Mouse (Mus musculus) thymus, adult 2 months (tissue): ENCODE data around the gene Smok3a. TPM values are rescaled to one million over a fixed set of nuclear protein-coding genes. Genes with fewer than 3 reads are reported as not detected.

Experiments used
- DNase-seq: peaks from one replicate; pipeline ENCODE4 v3.0.0; 2021
- H3K27ac ChIP-seq: fragments of 200-500 bp; 2 replicates; pipeline ENCODE4 v1.5.1; 2012; ENCODE audit warnings: low read length, control low read depth; ENCODE audit not compliant: control insufficient read depth, insufficient read depth
- H3K27me3 ChIP-seq: fragments of 200-500 bp; 2 replicates; pipeline ENCODE4 v1.6.1; 2012; ENCODE audit warnings: mild to moderate bottlenecking, low read length, moderate library complexity, mixed read lengths; ENCODE audit not compliant: control insufficient read depth, insufficient read depth
- H3K36me3 ChIP-seq: fragments of 200-500 bp; 2 replicates; pipeline ENCODE4 v1.6.1; 2012; ENCODE audit warnings: mild to moderate bottlenecking, low read length, moderate library complexity; ENCODE audit not compliant: control insufficient read depth, insufficient read depth
- H3K4me1 ChIP-seq: fragments of 200-500 bp; replicated peaks from 2 replicates; pipeline ENCODE4 v1.6.1; 2012; ENCODE audit warnings: low read length; ENCODE audit not compliant: control insufficient read depth, insufficient read depth
- H3K4me3 ChIP-seq: fragments of 200-500 bp; 2 replicates; pipeline ENCODE4 v1.5.1; 2012; ENCODE audit warnings: mild to moderate bottlenecking, low read length, control low read depth, moderate library complexity; ENCODE audit not compliant: control insufficient read depth, insufficient read depth
- CTCF ChIP-seq: fragments of 200-500 bp; IDR thresholded peaks from 2 replicates; pipeline ENCODE4 v1.5.1; 2012; ENCODE audit warnings: mild to moderate bottlenecking, control low read depth, low read length, moderate library complexity, borderline replicate concordance; ENCODE audit not compliant: control insufficient read depth, poor library complexity, insufficient read depth; ENCODE audit errors: extremely low read depth
- POLR2A ChIP-seq: fragments of 200-500 bp; IDR thresholded peaks from 2 replicates; pipeline ENCODE4 v1.6.1; 2012; ENCODE audit warnings: mild to moderate bottlenecking, low read length, control low read depth, moderate library complexity; ENCODE audit not compliant: control insufficient read depth, poor library complexity, insufficient read depth; ENCODE audit errors: extremely low read depth
- WGBS: fragments of 180-500 bp; shearing (Covaris S2); methylation state at CpG from one replicate; pipeline ENCODE4 v1.1.7; 2018; 5-methylcytosine and 5-hydroxymethylcytosine counted together
- polyA plus RNA-seq: library from polyadenylated mRNA; depleted of rRNA; stranded (reverse); fragments of >200 nt; gene quantifications from 2 replicates; pipeline ENCODE4 v1.2.3, GENCODE M21; 2012; rRNA removed

Smok3a gene
- polyA plus RNA-seq, 1 experiment: not detected

DNA sequence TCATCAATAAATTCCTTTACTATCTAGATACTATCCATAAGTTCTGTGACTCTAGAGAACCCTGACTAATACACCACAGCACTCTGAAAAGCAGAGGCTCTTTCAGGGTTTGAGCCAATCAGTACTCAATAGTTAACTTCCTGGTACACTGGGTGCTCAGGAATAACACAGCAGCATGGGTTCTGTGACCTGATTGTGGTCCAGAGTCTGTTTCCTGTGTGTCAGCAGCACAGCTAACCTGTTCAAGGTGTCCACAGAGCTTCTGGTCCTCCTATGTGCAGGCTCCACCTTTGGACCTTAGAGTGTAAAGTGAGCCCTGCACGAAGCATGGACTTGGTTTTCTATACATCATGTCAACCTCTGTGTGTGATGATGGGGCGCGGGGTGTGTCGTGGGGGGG lies 52.7 kb downstream of the Smok3a start:
- H3K4me1 ChIP-seq: no peaks in the 10 kb centered on the region
- no peaks in the 10 kb centered on the region for H3K36me3 ChIP-seq
- H3K27ac ChIP-seq: no peak overlapping the region
- H3K4me3 ChIP-seq: no peak overlapping the region
- TF ChIP-seq CTCF (no peak), POLR2A (no peak)
- no peak for DNase-seq
- WGBS: 87% methylated on average over 4 of the region's 4 CpGs
- no peaks in the 10 kb centered on the region for H3K27me3 ChIP-seq

DNA sequence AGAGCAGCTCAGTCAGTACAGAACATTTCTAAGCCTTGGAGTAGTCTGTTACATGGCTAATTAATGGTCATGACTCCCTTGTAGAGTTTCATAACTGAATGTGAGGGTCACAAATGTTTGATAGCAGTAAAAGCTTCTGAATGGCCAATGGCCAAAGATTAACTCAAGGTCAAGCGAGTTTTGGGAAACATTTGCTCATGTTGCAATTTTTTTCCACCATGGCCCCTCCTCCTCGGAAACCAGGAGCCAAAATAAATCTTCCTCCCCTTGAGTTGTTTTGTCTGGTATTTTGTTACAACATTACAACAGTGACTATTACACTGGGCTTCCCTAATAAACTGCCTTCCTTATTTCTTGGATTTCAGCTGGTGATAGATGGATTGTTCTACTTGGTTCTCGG lies 54.6 kb downstream of the Smok3a start:
- DNase-seq: no peak
- no peaks in the 10 kb centered on the region for H3K4me1 ChIP-seq
- TF ChIP-seq POLR2A (no peak), CTCF (no peak)
- no peak overlapping the region for H3K4me3 ChIP-seq
- no peak overlapping the region for H3K27ac ChIP-seq
- no peaks in the 10 kb centered on the region for H3K27me3 ChIP-seq
- no peaks in the 10 kb centered on the region for H3K36me3 ChIP-seq
- 74% methylated on average over 3 of the region's 3 CpGs for WGBS

DNA sequence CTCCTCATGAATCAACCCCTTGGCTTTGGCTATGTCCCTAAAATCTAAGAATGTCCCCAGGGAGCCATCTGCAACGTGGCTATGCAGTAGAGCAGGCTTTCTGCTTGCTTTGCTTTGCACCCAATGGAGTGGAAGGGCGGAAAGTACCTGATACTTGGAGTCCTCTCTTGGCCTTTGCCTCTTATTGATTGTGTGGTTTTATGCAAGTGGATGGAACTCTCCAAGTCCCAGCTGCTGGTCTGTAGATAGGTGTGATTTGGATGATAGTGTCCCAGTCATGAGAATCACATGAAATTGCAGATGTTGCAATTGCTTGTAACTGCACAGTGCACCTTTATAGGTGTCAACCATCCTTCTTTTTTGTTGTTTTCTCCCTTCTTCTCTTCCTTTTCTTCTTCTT lies 55.1 kb downstream of the Smok3a start:
- no peak overlapping the region for H3K27ac ChIP-seq
- H3K4me3 ChIP-seq: no peak overlapping the region
- H3K36me3 ChIP-seq: no peaks in the 10 kb centered on the region
- WGBS: 59% methylated on average over 2 of the region's 2 CpGs
- no peak for DNase-seq
- H3K4me1 ChIP-seq: no peaks in the 10 kb centered on the region
- no peak for TF ChIP-seq POLR2A
- TF ChIP-seq CTCF: no peak
- H3K27me3 ChIP-seq: no peaks in the 10 kb centered on the region

DNA sequence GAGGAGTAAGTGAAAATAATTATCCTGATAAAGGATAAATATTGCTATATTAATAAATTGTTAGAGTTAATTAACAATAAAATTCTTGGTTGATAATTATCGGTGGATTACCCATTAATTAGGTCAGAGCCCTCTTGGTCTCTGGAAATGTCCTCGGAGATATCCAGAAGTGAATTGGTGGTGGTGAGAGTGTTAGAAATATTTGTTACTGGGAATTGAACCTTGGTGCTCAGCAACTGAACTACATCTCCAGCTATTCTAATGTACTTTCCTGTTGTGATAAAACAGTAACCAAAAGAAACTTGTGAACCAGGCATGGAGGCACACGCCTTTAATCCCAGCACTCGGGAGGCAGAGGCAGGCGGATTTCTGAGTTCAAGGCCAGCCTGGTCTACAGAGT lies 59.4 kb downstream of the Smok3a start:
- 95% methylated on average over 5 of the region's 5 CpGs for WGBS
- TF ChIP-seq CTCF: no peak
- TF ChIP-seq POLR2A: no peak
- no peak overlapping the region for H3K4me3 ChIP-seq
- no peak for DNase-seq
- no peaks in the 10 kb centered on the region for H3K27me3 ChIP-seq
- H3K27ac ChIP-seq: no peak overlapping the region
- no peaks in the 10 kb centered on the region for H3K36me3 ChIP-seq
- H3K4me1 ChIP-seq: no peaks in the 10 kb centered on the region

DNA sequence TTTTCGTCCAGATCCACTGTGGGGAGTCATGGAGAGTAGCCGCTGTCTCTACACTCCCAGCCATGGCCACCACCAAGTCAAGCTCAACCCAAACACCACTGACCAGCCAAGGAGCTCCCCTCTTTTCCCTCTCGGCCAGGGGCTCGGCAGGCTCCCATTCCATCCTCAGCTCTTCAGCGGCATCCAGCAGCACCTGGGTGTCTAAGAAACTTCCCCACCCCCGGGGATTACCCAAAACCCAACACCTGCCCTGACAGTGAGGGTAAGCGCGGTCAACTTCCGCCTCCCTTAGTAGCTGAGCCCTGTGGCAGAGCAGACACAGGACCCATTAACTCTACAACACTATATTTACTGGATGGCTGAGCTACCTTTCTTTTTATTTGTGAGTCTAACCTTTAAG lies 60.4 kb downstream of the Smok3a start:
- DNase-seq: no peak
- no peak overlapping the region for H3K4me3 ChIP-seq
- no peaks in the 10 kb centered on the region for H3K4me1 ChIP-seq
- no peak for TF ChIP-seq POLR2A
- TF ChIP-seq CTCF: no peak
- 83% methylated on average over 9 of the region's 9 CpGs for WGBS
- no peaks in the 10 kb centered on the region for H3K27me3 ChIP-seq
- H3K27ac ChIP-seq: no peak overlapping the region
- no peaks in the 10 kb centered on the region for H3K36me3 ChIP-seq

DNA sequence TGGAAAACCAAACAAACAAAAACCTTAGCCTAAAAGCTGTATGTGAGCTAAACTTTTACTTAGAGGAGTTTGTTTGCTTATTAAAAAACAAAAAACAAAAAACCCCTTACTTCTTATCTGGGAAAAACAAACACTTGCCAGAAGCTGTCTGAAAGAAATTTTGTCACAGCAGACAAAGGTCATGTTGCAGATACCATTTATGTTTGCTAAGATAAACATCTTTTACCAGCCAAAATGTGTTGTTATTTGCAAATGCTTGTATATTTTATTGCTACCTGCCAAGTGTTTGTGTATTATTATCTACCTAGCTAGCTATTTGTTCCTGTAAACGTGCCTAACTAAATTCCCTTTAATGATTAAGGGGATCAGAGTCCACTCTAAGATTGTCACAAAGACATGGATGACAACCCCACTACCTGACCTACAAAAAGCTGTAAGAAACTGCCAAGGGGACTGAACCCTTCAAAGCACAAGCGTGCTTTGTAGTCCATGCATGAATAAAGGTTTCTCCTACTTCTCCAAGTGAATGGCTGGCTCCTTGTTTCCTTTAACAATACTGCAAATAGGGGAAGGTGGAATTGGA lies 62.3 kb downstream of the Smok3a start:
- Histone ChIP-seq H3K36me3 (no peaks in the 10 kb centered on the region), H3K4me3 (no peak overlapping the region), H3K4me1 (no peaks in the 10 kb centered on the region), H3K27me3 (no peaks in the 10 kb centered on the region), H3K27ac (no peak overlapping the region)
- 71% methylated on average over 2 of the region's 2 CpGs for WGBS
- DNase-seq: no peak
- no peak for TF ChIP-seq CTCF
- no peak for TF ChIP-seq POLR2A

DNA sequence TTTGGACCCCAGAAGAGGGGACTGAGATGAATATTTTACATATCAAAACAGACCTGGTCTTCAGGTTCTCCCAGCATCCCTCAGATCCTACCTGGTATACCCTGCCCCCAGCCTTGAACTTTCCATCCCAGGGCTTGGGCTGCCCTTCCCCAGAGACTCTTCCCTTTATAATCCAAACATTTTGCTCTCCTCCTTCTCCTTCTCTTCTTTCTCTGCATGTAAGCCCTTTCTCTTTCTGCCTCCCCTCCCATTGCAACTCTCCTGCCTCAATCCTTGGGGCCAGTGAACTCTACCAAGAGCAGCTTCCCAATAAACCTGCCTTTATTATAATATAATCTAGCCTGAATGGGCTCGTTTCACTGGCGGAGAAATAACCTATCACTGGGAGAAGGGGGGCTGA lies 62.9 kb downstream of the Smok3a start:
- DNase-seq: no peak
- 96% methylated on average over 2 of the region's 2 CpGs for WGBS
- Histone ChIP-seq H3K36me3 (no peaks in the 10 kb centered on the region), H3K4me1 (no peaks in the 10 kb centered on the region), H3K4me3 (no peak overlapping the region), H3K27ac (no peak overlapping the region), H3K27me3 (no peaks in the 10 kb centered on the region)
- TF ChIP-seq CTCF (no peak), POLR2A (no peak)

Other genes starting within 250 kb of the Smok3a start
- gene Ppp1r35, start 242.4 kb upstream of the Smok3a start, polyA plus RNA-seq: 101 and 120 TPM in 2 replicates
- 81.9 and 87.5 TPM in 2 replicates for gene Mepce, start 233.6 kb upstream of the Smok3a start, polyA plus RNA-seq
- 4.6 TPM in 2 replicates for gene Zcwpw1, start 233.5 kb upstream of the Smok3a start, polyA plus RNA-seq
- gene Pilra, start 185.0 kb upstream of the Smok3a start, polyA plus RNA-seq: 7.2 and 13.5 TPM in 2 replicates
- 9.5 and 10.1 TPM in 2 replicates for gene Pilrb1, start 163.2 kb upstream of the Smok3a start, polyA plus RNA-seq
- 8.7 and 11.4 TPM in 2 replicates for gene Pilrb2, start 149.4 kb upstream of the Smok3a start, polyA plus RNA-seq
- 0.17 and 0.26 TPM in 2 replicates for gene Cyp3a13, start 99.6 kb upstream of the Smok3a start, polyA plus RNA-seq
- 0.03 and 0.09 TPM in 2 replicates for gene Gjc3, start 58.2 kb upstream of the Smok3a start, polyA plus RNA-seq
- gene Azgp1, start 39.7 kb upstream of the Smok3a start, polyA plus RNA-seq: 0.96 TPM in 1 of 2 replicates, not detected in the other
- gene Smok3b, start 168 bp downstream of the Smok3a start, polyA plus RNA-seq: not detected in 2 replicates
- gene Smok3c, start 31.9 kb downstream of the Smok3a start, polyA plus RNA-seq: not detected in 2 replicates
- 5.1 and 5.9 TPM in 2 replicates for gene Zkscan1, start 63.8 kb downstream of the Smok3a start, polyA plus RNA-seq
- 11.1 and 13.0 TPM in 2 replicates for gene Zscan21, start 95.6 kb downstream of the Smok3a start, polyA plus RNA-seq
- gene Zfp113, start 134.5 kb downstream of the Smok3a start, polyA plus RNA-seq: 3.3 and 3.6 TPM in 2 replicates
- 78.7 and 92.0 TPM in 2 replicates for gene Cops6, start 139.8 kb downstream of the Smok3a start, polyA plus RNA-seq
- gene Ap4m1, start 150.7 kb downstream of the Smok3a start, polyA plus RNA-seq: 42.9 and 44.2 TPM in 2 replicates
- gene Mcm7, start 151.2 kb downstream of the Smok3a start, polyA plus RNA-seq: 181 and 227 TPM in 2 replicates
- 106 and 108 TPM in 2 replicates for gene Taf6, start 166.2 kb downstream of the Smok3a start, polyA plus RNA-seq
- gene Cnpy4, start 166.2 kb downstream of the Smok3a start, polyA plus RNA-seq: 8.9 and 9.2 TPM in 2 replicates
- 6.7 and 7.6 TPM in 2 replicates for gene Mblac1, start 173.1 kb downstream of the Smok3a start, polyA plus RNA-seq
- 0.73 and 0.87 TPM in 2 replicates for gene Nxpe5, start 204.6 kb downstream of the Smok3a start, polyA plus RNA-seq
- 131 and 162 TPM in 2 replicates for gene Lamtor4, start 234.2 kb downstream of the Smok3a start, polyA plus RNA-seq
- 142 and 146 TPM in 2 replicates for gene BC037034, start 242.8 kb downstream of the Smok3a start, polyA plus RNA-seq